Mouse (Mus musculus) kidney, postnatal 14 days (tissue): Measurements from ENCODE around the gene Gm3252.
"Not testable (repeated sequence)": the region's sequence is repeated elsewhere in the genome, so short reads cannot be mapped to it uniquely, and the experiment has no call there.

Experiments
- DNase-seq: peaks from one replicate; pipeline ENCODE4 v3.0.0; 2022; ENCODE audit warnings: mixed read lengths

Gene Gm3252

DNA sequence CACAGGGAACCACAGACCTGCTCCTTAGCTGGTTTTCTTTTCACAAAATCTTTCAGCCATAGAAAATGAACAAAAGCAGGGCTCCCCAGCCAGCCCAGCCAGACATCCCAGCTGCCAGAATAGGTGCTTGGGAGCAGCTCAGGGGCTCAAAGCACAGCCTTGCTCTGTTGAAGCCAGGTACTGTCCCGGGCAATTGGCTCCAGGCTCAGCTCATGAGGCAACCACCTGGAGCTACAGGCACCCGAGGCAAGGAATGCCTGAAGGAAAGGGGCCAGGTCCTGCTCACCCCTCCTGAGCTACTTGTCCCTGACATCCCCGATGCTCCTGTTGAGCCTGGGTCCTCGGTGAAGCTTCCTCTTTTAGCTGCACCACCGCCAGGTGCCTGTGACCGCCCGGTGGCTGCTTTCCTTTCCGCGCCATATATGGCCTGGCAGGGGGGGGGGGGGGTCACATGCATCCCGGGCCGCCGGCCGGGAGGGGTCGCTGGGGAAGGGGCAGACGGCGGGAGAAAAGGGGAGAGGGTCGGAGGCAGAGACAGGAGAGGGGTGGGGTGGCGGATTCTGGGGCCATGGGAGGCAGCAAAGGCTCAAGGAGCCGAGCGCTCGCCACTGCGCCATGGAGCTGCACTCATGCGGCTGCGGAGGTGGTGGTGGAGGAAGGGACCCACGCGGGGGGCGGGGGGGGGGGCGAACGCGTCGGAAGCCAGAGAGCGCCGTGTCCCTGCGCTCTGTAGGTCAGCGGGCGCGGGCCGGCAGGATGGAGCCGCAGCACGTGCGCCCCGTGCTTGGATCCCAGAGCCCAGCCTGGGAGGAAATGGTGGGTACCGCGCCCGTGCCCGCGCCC, at the start of gene Gm3252:
TSS of gene Gm3252 (plus strand) at position 738 of the 843 bp plus-strand sequence.
- DNase-seq: not testable (repeated sequence)

DNA sequence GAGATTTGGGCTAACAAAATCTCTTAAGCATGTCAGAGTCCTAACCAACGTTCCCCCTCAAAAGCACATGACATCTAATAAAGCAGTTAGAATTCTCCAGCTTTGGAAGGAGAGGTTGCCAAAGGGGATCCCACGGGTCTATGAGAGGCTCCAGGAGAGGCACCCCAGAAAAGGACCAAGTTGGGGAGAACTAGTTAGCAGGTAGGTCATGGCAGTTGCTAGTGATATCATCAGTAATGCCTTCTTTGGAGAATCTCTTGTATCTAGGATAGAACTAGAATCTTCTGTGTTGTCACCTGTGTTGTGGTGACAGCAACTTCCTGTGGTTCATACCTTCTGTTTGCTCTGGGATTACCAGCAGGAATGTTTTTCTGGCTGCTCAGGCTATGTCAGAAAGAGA, 17.6 kb upstream of the Gm3252 start, which contains the start of gene Gm7876:
TSS of gene Gm7876 (plus strand) at position 301 of the 400 bp plus-strand sequence.
- not testable (repeated sequence) for DNase-seq

DNA sequence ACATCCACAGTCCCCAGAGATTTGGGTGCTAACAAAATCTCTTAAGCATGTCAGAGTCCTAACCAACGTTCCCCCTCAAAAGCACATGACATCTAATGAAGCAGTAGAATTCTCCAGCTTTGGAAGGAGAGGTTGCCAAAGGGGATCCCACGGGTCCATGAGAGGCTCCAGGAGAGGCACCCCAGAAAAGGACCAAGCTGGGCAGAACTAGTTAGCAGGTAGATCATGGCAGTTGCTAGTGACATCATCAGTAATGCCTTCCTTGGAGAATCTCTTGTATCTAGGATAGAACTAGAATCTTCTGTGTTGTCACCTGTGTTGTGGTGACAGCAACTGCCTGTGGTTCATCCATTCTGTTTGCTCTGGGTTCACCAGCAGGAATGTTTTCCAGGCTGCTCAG, 49.5 kb downstream of the Gm3252 start, which contains the start of gene Gm9602:
TSS of gene Gm9602 (plus strand) at position 301 of the 400 bp plus-strand sequence.
- DNase-seq: not testable (repeated sequence)
